Comparison of ENCODE assay signal across 15 mouse cellular contexts in genomic region chr12:95489848-95490247, GRCm38 (mm10).
"Had no signal": no experiment of that assay in that cellular context is flagged by ENCODE, and none has a peak within 500 bp of the region (broad histone marks: within the 10 kb centered on the region; RNA-seq: fewer than 3 reads in every experiment).

No protein-coding gene starts in this region.

- H3K4me3 ChIP-seq: neural tube, embryonic 13.5 days; neural tube, embryonic 15.5 days; stomach, embryonic 15.5 days had no signal

- H3K27me3 ChIP-seq: neural tube, embryonic 13.5 days; neural tube, embryonic 15.5 days; stomach, embryonic 15.5 days had no signal

- H3K4me2 ChIP-seq: neural tube, embryonic 13.5 days; neural tube, embryonic 15.5 days; stomach, embryonic 15.5 days had no signal

- H3K36me3 ChIP-seq: neural tube, embryonic 13.5 days; neural tube, embryonic 15.5 days; stomach, embryonic 15.5 days had no signal

- DNase-seq: retina, postnatal 1 day; right cerebral cortex, adult 18-20 months; right cerebral cortex, postnatal 14 days; right cerebral cortex, postnatal 25 days; right cerebral cortex, postnatal 4 days; spleen, adult 18-20 months; thymus, adult 18-20 months; thymus, adult 2 months; thymus, postnatal 14 days; thymus, postnatal 25 days; thymus, postnatal 36 days; thymus, postnatal 4 days had no signal
